Mouse (Mus musculus) midbrain, embryonic 12.5 days (tissue): ENCODE data around the gene Dmc1. TPM values are rescaled to one million over a fixed set of nuclear protein-coding genes. Genes with fewer than 3 reads are reported as not detected.

ENCODE experiments used
- ATAC-seq: fragments of 200-750 bp; cut with Nextera tagmentation; 2 replicates; pipeline ENCODE4 v1.8.0; 2017; ENCODE audit warnings: low read depth, moderate TSS enrichment, moderate library complexity; ENCODE audit not compliant: low FRiP score
- H3K27ac ChIP-seq: fragments of 300-500 bp; sonication (generic); replicated peaks from 2 replicates; pipeline ENCODE4 v1.5.1; 2016; ENCODE audit warnings: mild to moderate bottlenecking
- H3K27me3 ChIP-seq: fragments of 300-500 bp; sonication (generic); 2 replicates; pipeline ENCODE4 v1.6.1; 2016; ENCODE audit warnings: mild to moderate bottlenecking
- H3K36me3 ChIP-seq: fragments of 300-500 bp; sonication (generic); 2 replicates; pipeline ENCODE4 v1.6.1; 2016
- H3K4me1 ChIP-seq: fragments of 300-500 bp; sonication (generic); 2 replicates; pipeline ENCODE4 v1.6.1; 2016
- H3K4me2 ChIP-seq: fragments of 300-500 bp; sonication (generic); replicated peaks from 2 replicates; pipeline ENCODE4 v1.6.1; 2016; ENCODE audit warnings: mild to moderate bottlenecking, moderate library complexity
- H3K4me3 ChIP-seq: fragments of 300-500 bp; sonication (generic); 2 replicates; pipeline ENCODE4 v1.5.1; 2016; ENCODE audit warnings: mild to moderate bottlenecking
- H3K9ac ChIP-seq: fragments of 300-500 bp; sonication (generic); replicated peaks from 2 replicates; pipeline ENCODE4 v1.6.1; 2016; ENCODE audit warnings: mild to moderate bottlenecking, moderate library complexity
- H3K9me3 ChIP-seq: fragments of 300-500 bp; sonication (generic); 2 replicates; pipeline ENCODE4 v1.6.1; 2016; ENCODE audit warnings: mild to moderate bottlenecking
- WGBS: fragments of 180-500 bp; shearing (Covaris S2); methylation state at CpG from one replicate; pipeline ENCODE4 v1.1.7; 2016; 5-methylcytosine and 5-hydroxymethylcytosine counted together
- polyA plus RNA-seq: library from polyadenylated mRNA; unstranded; fragments of >200 nt; fragmentation: Nextera tagmentation; extraction: Ambion mirVana; gene quantifications from 2 replicates; pipeline ENCODE4 v1.2.1, GENCODE M21; 2016

Dmc1 gene
- polyA plus RNA-seq, 1 experiment from 2014 or later: 1.1 TPM

DNA sequence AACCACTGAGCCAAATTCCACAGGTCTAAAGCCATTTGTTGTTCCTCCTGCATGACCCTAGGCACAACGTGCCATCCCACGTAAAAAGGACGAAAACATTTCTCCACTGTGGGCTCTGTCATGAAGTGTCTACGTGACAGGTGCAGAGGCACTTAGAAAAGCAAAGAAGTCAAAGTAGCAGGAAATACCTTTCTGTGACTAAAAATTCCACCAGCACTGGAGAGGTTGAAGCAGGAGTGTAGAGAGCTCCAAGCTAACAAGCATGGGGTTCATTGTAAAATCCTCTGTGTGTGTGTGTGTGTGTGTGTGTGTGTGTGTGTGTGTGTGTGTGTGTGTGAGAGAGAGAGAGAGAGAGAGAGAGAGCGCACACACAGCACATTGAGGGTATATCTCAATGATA lies 52.3 kb downstream of the Dmc1 start:
- Histone ChIP-seq H3K36me3 (no peaks in the 10 kb centered on the region), H3K9ac (no peak overlapping the region), H3K27ac (no peak overlapping the region), H3K4me3 (no peak overlapping the region), H3K9me3 (no peaks in the 10 kb centered on the region), H3K4me1 (0 out of 2 replicates have a peak, but pooled peaks cover 4% of the 10 kb centered on the region), H3K27me3 (0 out of 2 replicates have a peak, but pooled peaks cover 5% of the 10 kb centered on the region), H3K4me2 (no peak overlapping the region)
- ATAC-seq: no peak
- WGBS: 83% methylated on average over 5 of the region's 5 CpGs

DNA sequence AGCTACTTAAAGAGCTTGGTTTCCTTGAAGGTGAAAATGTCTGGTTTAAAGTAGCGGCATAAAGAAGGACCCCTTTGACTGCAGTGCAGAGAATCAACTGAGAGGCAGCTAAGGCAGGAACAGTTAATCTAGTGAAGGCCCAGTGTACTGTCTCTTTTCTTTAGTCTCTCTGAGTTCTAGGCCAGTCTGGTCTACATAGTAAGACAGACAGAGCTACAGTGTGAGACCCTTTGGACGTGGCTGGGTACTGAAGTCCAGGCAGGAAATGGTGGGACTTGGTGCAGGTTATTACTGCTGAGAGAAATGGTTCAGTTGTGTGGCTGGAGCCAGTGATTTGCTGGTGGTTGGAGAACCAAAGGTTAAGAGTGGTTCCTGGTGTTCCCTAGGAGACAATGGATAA lies 56.7 kb downstream of the Dmc1 start:
- Histone ChIP-seq H3K4me2 (no peak overlapping the region), H3K27ac (no peak overlapping the region), H3K4me1 (peaks cover 27% of the 10 kb centered on the region), H3K9ac (no peak overlapping the region), H3K4me3 (no peak overlapping the region), H3K36me3 (peaks cover 12% of the 10 kb centered on the region), H3K9me3 (no peaks in the 10 kb centered on the region), H3K27me3 (0 out of 2 replicates have a peak, but pooled peaks cover 5% of the 10 kb centered on the region)
- ATAC-seq: no peak
- 92% methylated on average over 2 of the region's 2 CpGs for WGBS

DNA sequence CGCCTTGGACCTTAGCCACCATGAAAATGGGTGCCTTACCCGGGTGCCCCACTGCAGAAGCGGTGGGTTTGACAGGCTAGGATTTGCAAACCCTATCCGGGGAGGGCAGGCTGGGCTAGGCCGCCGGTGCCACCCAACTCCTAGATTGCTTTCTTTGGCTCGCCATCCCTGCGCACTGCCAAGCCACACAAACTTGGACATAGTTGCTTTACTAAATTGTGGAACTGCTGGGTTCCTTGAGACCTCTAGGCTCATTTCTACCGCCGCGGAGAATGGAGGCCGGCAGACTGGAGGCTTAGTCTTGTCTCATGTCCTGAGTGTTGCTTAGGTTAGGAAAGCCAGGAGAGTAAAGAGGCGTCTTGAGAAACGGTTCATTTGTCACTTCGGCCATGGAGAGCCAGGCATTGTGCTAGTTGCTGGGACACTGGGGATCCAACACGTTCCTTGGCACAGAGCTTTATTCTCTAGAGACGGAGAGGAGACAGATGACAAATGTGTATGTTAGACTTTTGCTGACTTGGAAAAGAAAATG lies 57.6 kb downstream of the Dmc1 start:
- WGBS: 78% methylated on average over 17 of the region's 17 CpGs

DNA sequence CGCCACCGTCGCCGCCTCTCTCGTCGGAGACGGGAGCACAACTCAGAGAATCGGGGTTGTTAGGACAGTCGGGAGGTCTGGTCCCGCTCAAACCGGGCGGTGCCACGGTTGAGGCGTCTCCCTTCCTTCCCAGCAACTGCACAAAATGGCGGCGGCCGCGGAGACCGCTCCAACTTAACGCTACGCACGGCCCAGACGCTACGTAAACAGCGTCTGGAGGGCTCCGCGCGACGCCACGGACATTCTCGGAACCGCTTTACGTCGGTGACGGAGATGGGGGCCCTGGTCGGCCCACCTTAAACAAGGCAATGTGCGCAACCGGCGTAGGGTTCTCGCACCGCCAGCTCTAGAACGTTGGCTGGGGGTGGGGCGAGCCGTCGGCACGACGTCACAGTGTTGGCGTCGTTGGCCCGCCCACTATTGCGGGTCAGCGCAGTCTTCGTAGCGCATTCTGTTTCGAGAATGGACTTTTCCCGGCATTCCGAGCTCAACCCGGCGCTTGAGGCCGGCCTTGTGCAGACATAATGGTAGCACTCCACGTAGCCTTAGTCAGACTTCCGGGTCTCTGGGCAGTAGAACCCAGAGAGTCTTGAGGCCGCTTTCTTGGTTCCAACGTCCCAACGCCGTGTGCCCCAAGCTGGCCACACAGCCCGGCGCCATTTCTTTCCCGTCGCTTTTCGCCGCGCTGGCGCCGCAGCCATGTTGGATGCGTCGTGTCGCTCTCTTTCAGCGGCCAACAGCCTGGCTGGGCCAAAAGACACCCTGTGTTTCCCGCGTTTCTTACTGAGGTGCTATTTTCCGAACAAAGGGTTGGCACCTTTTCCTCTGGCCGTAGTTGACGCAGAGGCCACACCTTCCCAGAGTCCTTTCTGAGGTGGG lies 58.3 kb downstream of the Dmc1 start, which contains the start of gene Ddx17:
Gene Ddx17 (minus strand): TSS at position 332 of the 879 bp plus-strand sequence.
- peaks cover 30% of the 10 kb centered on the region for H3K4me1 ChIP-seq
- no peaks in the 10 kb centered on the region for H3K9me3 ChIP-seq
- peak within 1 kb of the TSS; percentile 88 for H3K4me2 ChIP-seq
- peaks cover 28% of the 10 kb centered on the region for H3K36me3 ChIP-seq
- H3K4me3 ChIP-seq: peak within 1 kb of the TSS; percentile 85
- peak within 1 kb of the TSS; percentile 97 for H3K27ac ChIP-seq
- peak; percentile 96 for ATAC-seq
- WGBS: 2% methylated on average over 84 of the region's 84 CpGs
- peak within 1 kb of the TSS; percentile 98 for H3K9ac ChIP-seq
- 0 out of 2 replicates have a peak, but pooled peaks cover 5% of the 10 kb centered on the region for H3K27me3 ChIP-seq

More for the DNA sequence above, 57.6 kb downstream of the Dmc1 start:
- no peak for ATAC-seq
- peaks cover 21% of the 10 kb centered on the region for H3K36me3 ChIP-seq
- peak overlapping the region; percentile 98 for H3K9ac ChIP-seq
- H3K9me3 ChIP-seq: no peaks in the 10 kb centered on the region
- peak overlapping the region; percentile 97 for H3K27ac ChIP-seq
- peak overlapping the region; percentile 85 for H3K4me3 ChIP-seq
- H3K4me1 ChIP-seq: peaks cover 30% of the 10 kb centered on the region
- H3K27me3 ChIP-seq: 0 out of 2 replicates have a peak, but pooled peaks cover 5% of the 10 kb centered on the region
- H3K4me2 ChIP-seq: peak overlapping the region; percentile 88

DNA sequence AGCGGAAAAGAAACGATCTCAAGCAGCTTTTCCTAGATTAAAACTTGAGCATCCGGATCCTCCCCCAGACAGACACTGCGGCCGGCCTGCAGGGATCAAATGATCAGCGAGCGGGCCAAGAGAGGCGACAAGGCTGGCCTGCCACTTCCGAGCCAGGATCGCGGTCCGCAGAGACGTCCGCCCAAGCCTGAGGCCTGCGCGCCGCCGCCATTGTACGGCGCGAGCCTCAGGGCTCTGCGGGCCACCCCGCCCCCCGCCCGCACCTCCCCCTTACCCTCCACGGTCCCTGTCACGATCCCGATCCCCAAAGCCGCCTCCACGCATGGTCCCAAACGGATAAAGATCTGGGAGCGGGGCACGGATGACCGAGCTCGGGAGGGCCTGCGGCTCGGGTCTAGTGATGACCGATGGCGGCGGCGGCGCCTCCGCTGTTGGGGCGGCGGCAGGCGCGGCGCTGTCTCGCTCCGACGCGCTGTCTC lies 58.9 kb downstream of the Dmc1 start:
- Histone ChIP-seq H3K9me3 (no peaks in the 10 kb centered on the region), H3K27ac (peak overlapping the region; percentile 97), H3K4me3 (peak overlapping the region; percentile 85), H3K36me3 (peaks cover 35% of the 10 kb centered on the region), H3K27me3 (0 out of 2 replicates have a peak, but pooled peaks cover 3% of the 10 kb centered on the region), H3K4me2 (peak overlapping the region; percentile 88), H3K4me1 (peaks cover 30% of the 10 kb centered on the region), H3K9ac (peak overlapping the region; percentile 98)
- under 1% methylated on average over 46 of the region's 52 CpGs for WGBS
- ATAC-seq: peak; percentile 60

DNA sequence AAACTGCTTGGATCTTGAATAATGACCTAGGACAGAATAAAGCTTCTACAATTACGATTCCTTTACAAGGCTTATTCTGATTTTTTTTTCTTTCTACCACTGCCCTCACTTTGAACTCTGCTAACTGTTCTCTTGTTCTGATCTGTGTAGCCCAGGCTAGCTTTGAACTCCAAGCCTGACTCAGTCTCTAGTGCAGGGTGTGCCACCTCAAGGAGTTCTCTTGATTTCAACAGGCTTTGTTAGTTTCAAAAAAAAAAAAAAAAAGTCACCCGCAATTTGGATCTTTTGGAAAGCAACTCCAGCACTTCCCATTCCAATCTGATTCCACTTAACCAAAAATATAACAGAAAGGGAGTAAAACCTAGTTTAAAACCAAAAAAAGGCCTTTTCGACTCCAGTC lies 59.4 kb downstream of the Dmc1 start:
- peak overlapping the region; percentile 85 for H3K4me3 ChIP-seq
- H3K36me3 ChIP-seq: peaks cover 39% of the 10 kb centered on the region
- peak overlapping the region; percentile 97 for H3K27ac ChIP-seq
- peak overlapping the region; percentile 98 for H3K9ac ChIP-seq
- ATAC-seq: no peak
- peak overlapping the region; percentile 88 for H3K4me2 ChIP-seq
- WGBS: 2% methylated on average over 3 of the region's 3 CpGs
- H3K9me3 ChIP-seq: no peaks in the 10 kb centered on the region
- H3K4me1 ChIP-seq: peaks cover 30% of the 10 kb centered on the region
- H3K27me3 ChIP-seq: no peaks in the 10 kb centered on the region

DNA sequence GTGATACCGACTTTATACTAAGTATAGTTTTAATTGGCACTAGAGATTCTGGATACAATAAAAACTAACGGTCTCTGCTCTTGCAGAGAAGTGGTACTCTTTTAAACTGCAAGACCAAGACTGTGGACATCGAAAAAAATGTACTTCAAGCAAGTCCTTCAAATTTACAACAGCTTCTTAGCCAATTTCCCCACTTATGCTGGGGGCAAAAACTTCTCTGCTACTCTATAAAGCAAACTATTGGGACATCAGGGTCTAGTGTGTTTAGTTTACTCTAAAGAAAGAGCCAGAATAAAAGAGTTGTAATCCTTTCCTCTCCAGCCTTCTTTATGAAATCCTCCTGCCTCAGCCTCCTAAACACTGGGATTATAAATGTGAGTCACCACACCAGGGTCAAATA lies 60.9 kb downstream of the Dmc1 start:
- Histone ChIP-seq H3K27me3 (no peaks in the 10 kb centered on the region), H3K9me3 (no peaks in the 10 kb centered on the region), H3K4me2 (peak overlapping the region; percentile 88), H3K4me1 (peaks cover 25% of the 10 kb centered on the region), H3K4me3 (peak overlapping the region; percentile 22), H3K9ac (no peak overlapping the region), H3K36me3 (peaks cover 54% of the 10 kb centered on the region), H3K27ac (no peak overlapping the region)
- no peak for ATAC-seq
- 97% methylated on average over 3 of the region's 3 CpGs for WGBS

DNA sequence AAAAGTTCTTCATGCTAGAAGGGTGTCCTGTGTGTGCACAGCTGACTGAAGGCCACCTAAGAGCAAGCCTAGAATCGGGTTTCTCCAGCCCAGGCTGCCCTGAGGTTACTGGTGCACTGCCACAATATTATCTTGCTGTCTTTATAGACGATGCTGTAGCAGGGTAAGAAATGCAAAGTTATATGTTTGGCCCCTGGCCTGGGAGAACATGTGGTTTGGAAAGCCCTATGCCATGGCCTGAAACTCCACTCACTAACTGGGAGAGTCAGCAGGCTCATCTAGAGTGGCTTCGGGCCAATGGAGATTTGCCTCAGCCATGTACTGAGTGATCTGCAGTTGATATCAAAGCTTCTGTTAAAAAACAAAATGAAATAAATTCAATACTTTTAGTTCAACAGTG lies 71.1 kb downstream of the Dmc1 start:
- ATAC-seq: no peak
- Histone ChIP-seq H3K36me3 (peaks cover 98% of the 10 kb centered on the region), H3K4me2 (no peak overlapping the region), H3K27ac (0 out of 2 replicates have a peak overlapping the region, but pooled peaks have one; percentile 1), H3K27me3 (no peaks in the 10 kb centered on the region), H3K9ac (no peak overlapping the region), H3K4me3 (no peak overlapping the region), H3K9me3 (no peaks in the 10 kb centered on the region), H3K4me1 (no peaks in the 10 kb centered on the region)
- 97% methylated on average over 3 of the region's 3 CpGs for WGBS

DNA sequence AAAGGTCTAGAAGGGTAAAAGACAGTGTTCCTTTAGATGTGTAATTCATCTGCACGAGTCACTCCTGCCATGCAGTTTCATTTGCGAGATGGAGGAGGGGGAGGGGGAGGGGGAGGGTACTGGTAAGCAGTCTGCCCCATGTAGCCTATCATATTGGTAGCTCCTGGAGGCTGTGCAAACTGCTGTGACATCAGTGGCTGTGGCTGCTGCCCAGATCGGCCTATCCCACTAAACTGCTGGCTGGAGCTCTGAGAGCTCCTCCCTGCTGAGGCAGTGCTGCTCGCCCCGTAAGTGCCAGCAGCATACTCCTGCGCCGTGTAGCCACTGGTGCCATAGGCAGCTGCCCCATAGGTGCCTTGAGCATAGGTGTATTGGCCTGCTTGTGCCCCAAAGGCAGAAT lies 75.0 kb downstream of the Dmc1 start:
- Histone ChIP-seq H3K9ac (no peak overlapping the region), H3K4me3 (no peak overlapping the region), H3K27me3 (no peaks in the 10 kb centered on the region), H3K27ac (no peak overlapping the region), H3K4me2 (no peak overlapping the region), H3K36me3 (peaks cover 89% of the 10 kb centered on the region), H3K4me1 (no peaks in the 10 kb centered on the region), H3K9me3 (no peaks in the 10 kb centered on the region)
- 84% methylated on average over 7 of the region's 7 CpGs for WGBS
- ATAC-seq: no peak

DNA sequence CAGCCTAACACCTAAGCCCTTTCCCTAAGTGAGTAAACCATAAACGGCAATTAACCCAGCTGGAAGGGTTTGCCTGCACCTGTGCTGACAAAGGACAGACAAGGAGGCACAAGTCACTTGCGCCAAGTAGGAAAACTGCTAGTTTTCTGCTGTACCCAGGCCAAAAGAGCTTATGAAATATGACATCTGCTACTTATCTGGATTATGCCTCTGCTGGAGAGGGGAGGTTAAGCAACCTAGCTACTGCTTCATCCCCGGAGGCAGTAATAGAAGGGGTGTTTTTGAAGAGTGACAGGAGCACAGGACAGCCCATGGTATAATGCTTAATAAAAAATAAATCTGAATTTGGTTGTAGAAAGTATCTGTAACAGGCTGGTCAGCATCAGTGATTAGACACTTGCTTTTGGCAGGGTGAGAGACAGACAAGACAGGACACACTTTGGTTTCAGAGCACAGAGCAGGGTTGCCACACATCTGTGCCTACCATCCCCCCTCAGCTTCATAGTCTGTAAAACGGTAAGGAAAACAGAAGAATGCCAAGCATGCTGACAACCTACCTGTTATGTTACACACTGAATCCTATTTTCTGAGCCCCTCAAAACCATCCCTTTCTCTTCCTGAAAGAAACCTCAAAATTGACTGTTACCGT lies 76.8 kb downstream of the Dmc1 start:
- Histone ChIP-seq H3K36me3 (peaks cover 70% of the 10 kb centered on the region), H3K4me2 (no peak overlapping the region), H3K4me1 (no peaks in the 10 kb centered on the region), H3K9ac (no peak overlapping the region), H3K9me3 (no peaks in the 10 kb centered on the region), H3K27me3 (no peaks in the 10 kb centered on the region), H3K4me3 (no peak overlapping the region), H3K27ac (no peak overlapping the region)
- WGBS: 74% methylated on average over 5 of the region's 5 CpGs
- ATAC-seq: no peak

DNA sequence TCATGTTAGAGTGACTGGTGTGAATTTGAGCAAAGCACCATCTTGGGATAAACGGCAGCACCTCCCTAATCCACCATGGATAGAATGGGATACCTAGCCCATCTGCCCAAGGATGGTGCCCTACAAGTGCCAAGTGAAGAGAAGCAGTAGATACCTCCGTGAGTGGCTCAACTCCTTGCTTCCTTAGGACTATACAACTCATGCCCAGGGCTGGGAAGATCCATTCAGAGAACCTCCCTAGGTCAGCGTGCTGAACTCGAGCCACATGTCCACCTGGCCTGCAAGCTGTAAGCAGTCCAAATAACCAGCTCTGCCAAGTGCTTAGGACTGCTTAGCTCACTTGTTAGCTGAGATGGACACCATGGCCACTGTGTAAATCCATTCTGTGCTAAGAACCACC lies 77.7 kb downstream of the Dmc1 start:
- Histone ChIP-seq H3K9ac (no peak overlapping the region), H3K4me2 (no peak overlapping the region), H3K4me3 (no peak overlapping the region), H3K27me3 (no peaks in the 10 kb centered on the region), H3K27ac (no peak overlapping the region), H3K36me3 (peaks cover 63% of the 10 kb centered on the region), H3K4me1 (no peaks in the 10 kb centered on the region), H3K9me3 (no peaks in the 10 kb centered on the region)
- ATAC-seq: 0 out of 2 replicates have a peak, but pooled peaks have one; percentile 36
- 76% methylated on average over 4 of the region's 4 CpGs for WGBS
